In genomic region chr13:98356973-98357425, GRCm38 (mm10) we compare ENCODE assay signal across 20 mouse cellular contexts. TPM values are rescaled to one million over a fixed set of nuclear protein-coding genes. Genes with fewer than 3 reads are reported as not detected.
DNase-seq lines count a peak whose midpoint lies in the region; ATAC-seq lines count a peak whose summit lies in the region.
"Had no signal": no experiment of that assay in that cellular context is flagged by ENCODE, and none has a peak within 500 bp of the region (broad histone marks: within the 10 kb centered on the region; RNA-seq: fewer than 3 reads in every experiment).

No protein-coding gene starts in this region.

- H3K36me3 ChIP-seq in forebrain, embryonic 11.5 days (ENCODE audit: control insufficient read depth, insufficient read depth, low read length) = no peaks in the 10 kb centered on the region
- no peaks in the 10 kb centered on the region for H3K36me3 ChIP-seq in forebrain, embryonic 13.5 days (ENCODE audit: poor library complexity, severe bottlenecking)
- no peaks in the 10 kb centered on the region for H3K36me3 ChIP-seq in midbrain, embryonic 11.5 days (ENCODE audit: control insufficient read depth, insufficient read depth, low read length)
- H3K36me3 ChIP-seq in midbrain, embryonic 16.5 days (ENCODE audit: control insufficient read depth, insufficient read depth, low read length) = no peaks in the 10 kb centered on the region
- no peaks in the 10 kb centered on the region for H3K36me3 ChIP-seq in forebrain, embryonic 14.5 days (ENCODE audit: control insufficient read depth, insufficient read depth, low read length)
- no peaks in the 10 kb centered on the region for H3K36me3 ChIP-seq in neural tube, embryonic 13.5 days
- H3K36me3 ChIP-seq: lung, embryonic 15.5 days had no signal

- no peaks in the 10 kb centered on the region for H3K9me3 ChIP-seq in forebrain, embryonic 11.5 days (ENCODE audit: control insufficient read depth, low read length)
- no peaks in the 10 kb centered on the region for H3K9me3 ChIP-seq in forebrain, embryonic 13.5 days (replicated peaks)
- H3K9me3 ChIP-seq in midbrain, embryonic 11.5 days (ENCODE audit: control insufficient read depth, low read length) = no peaks in the 10 kb centered on the region
- no peaks in the 10 kb centered on the region for H3K9me3 ChIP-seq in midbrain, embryonic 16.5 days (replicated peaks; ENCODE audit: control insufficient read depth, low read length, poor library complexity, severe bottlenecking)
- no peaks in the 10 kb centered on the region for H3K9me3 ChIP-seq in forebrain, embryonic 14.5 days (replicated peaks; ENCODE audit: control insufficient read depth, low read length)
- no peaks in the 10 kb centered on the region for H3K9me3 ChIP-seq in neural tube, embryonic 13.5 days
- H3K9me3 ChIP-seq: lung, embryonic 15.5 days; megakaryocyte, embryonic 14.5 days had no signal

- H3K27ac ChIP-seq in forebrain, embryonic 11.5 days (ENCODE audit: low read depth, low read length) = no peak overlapping the region
- H3K27ac ChIP-seq in forebrain, embryonic 13.5 days = no peak overlapping the region
- no peak overlapping the region for H3K27ac ChIP-seq in midbrain, embryonic 11.5 days (ENCODE audit: low read depth, low read length)
- H3K27ac ChIP-seq in midbrain, embryonic 16.5 days (ENCODE audit: low read length) = no peak overlapping the region
- no peak overlapping the region for H3K27ac ChIP-seq in forebrain, embryonic 14.5 days (ENCODE audit: low read depth, low read length)
- no peak overlapping the region for H3K27ac ChIP-seq in neural tube, embryonic 13.5 days (replicated peaks)
- H3K27ac ChIP-seq: lung, embryonic 15.5 days; stomach, postnatal 0 days had no signal

- no peak for DNase-seq in forebrain, embryonic 11.5 days (ENCODE audit: low spot score)
- DNase-seq in midbrain, embryonic 11.5 days (ENCODE audit: low spot score, missing footprints) = no peak
- no peak for DNase-seq in forebrain, embryonic 14.5 days (ENCODE audit: low spot score)
- DNase-seq in left cerebral cortex, postnatal 10 days (ENCODE audit: extremely low spot score in 1 of 2, low spot score in 2 of 2) = no peak
- DNase-seq in gastrocnemius, postnatal 14 days = no peak
- DNase-seq: adrenal gland, postnatal 14 days; gastrocnemius, postnatal 10 days; heart, postnatal 36 days; spleen, adult 18-20 months; thymus, postnatal 36 days had no signal

- peaks cover 80% of the 10 kb centered on the region for H3K27me3 ChIP-seq in forebrain, embryonic 11.5 days (ENCODE audit: control insufficient read depth, insufficient read depth, low read length)
- H3K27me3 ChIP-seq in forebrain, embryonic 13.5 days = peaks cover 91% of the 10 kb centered on the region
- H3K27me3 ChIP-seq in midbrain, embryonic 11.5 days (ENCODE audit: control insufficient read depth, insufficient read depth, low read length) = peaks cover 88% of the 10 kb centered on the region
- H3K27me3 ChIP-seq in midbrain, embryonic 16.5 days (ENCODE audit: control insufficient read depth, insufficient read depth, low read depth, low read length) = peaks cover 47% of the 10 kb centered on the region
- H3K27me3 ChIP-seq in forebrain, embryonic 14.5 days (replicated peaks; ENCODE audit: control insufficient read depth, insufficient read depth, low read length) = peaks cover 81% of the 10 kb centered on the region
- H3K27me3 ChIP-seq in neural tube, embryonic 13.5 days = peaks cover 92% of the 10 kb centered on the region

- WGBS in forebrain, embryonic 11.5 days = 4% methylated on average over 6 of the region's 6 CpGs
- WGBS in forebrain, embryonic 13.5 days = 7% methylated on average over 6 of the region's 6 CpGs
- 6% methylated on average over 6 of the region's 6 CpGs for WGBS in midbrain, embryonic 11.5 days
- 8% methylated on average over 6 of the region's 6 CpGs for WGBS in midbrain, embryonic 16.5 days
- 6% methylated on average over 6 of the region's 6 CpGs for WGBS in forebrain, embryonic 14.5 days
- 8% methylated on average over 6 of the region's 6 CpGs for WGBS in neural tube, embryonic 13.5 days

- no peak overlapping the region; the same call in 1 of the 2 replicates for H3K4me2 ChIP-seq in forebrain, embryonic 11.5 days (ENCODE audit: low read depth, low read length, severe bottlenecking)
- H3K4me2 ChIP-seq in forebrain, embryonic 13.5 days = no peak overlapping the region
- no peak overlapping the region; the same call in 1 of the 2 replicates for H3K4me2 ChIP-seq in midbrain, embryonic 11.5 days
- H3K4me2 ChIP-seq in midbrain, embryonic 16.5 days (ENCODE audit: low read length) = no peak overlapping the region
- H3K4me2 ChIP-seq in forebrain, embryonic 14.5 days (ENCODE audit: low read length) = no peak overlapping the region
- H3K4me2 ChIP-seq in neural tube, embryonic 13.5 days = no peak overlapping the region
- H3K4me2 ChIP-seq: heart, embryonic 11.5 days; lung, embryonic 15.5 days had no signal

- ATAC-seq in forebrain, embryonic 11.5 days (replicated peaks; ENCODE audit: low FRiP score) = no peak
- ATAC-seq in forebrain, embryonic 13.5 days = no peak
- ATAC-seq in midbrain, embryonic 11.5 days (ENCODE audit: low FRiP score) = no peak
- ATAC-seq in midbrain, embryonic 16.5 days = no peak
- no peak for ATAC-seq in forebrain, embryonic 14.5 days
- no peak for ATAC-seq in neural tube, embryonic 13.5 days (ENCODE audit: low read depth)
- ATAC-seq: intestine, postnatal 0 days had no signal

- H3K4me1 ChIP-seq in forebrain, embryonic 11.5 days (replicated peaks; ENCODE audit: control insufficient read depth, insufficient read depth, low read length) = peaks cover 16% of the 10 kb centered on the region
- peaks cover 28% of the 10 kb centered on the region for H3K4me1 ChIP-seq in forebrain, embryonic 13.5 days
- peaks cover 18% of the 10 kb centered on the region for H3K4me1 ChIP-seq in midbrain, embryonic 11.5 days (ENCODE audit: control insufficient read depth, insufficient read depth, low read length)
- peaks cover 12% of the 10 kb centered on the region for H3K4me1 ChIP-seq in midbrain, embryonic 16.5 days (ENCODE audit: control insufficient read depth, insufficient read depth, low read length)
- H3K4me1 ChIP-seq in forebrain, embryonic 14.5 days (ENCODE audit: control insufficient read depth, insufficient read depth, low read length) = peaks cover 11% of the 10 kb centered on the region; the same call in 1 of the 2 replicates
- H3K4me1 ChIP-seq in neural tube, embryonic 13.5 days (replicated peaks) = peaks cover 34% of the 10 kb centered on the region

- peak overlapping the region; percentile 12; the same call in 1 of the 2 replicates for H3K4me3 ChIP-seq in forebrain, embryonic 11.5 days (ENCODE audit: low read depth, low read length)
- H3K4me3 ChIP-seq in forebrain, embryonic 13.5 days = no peak overlapping the region
- peak overlapping the region; percentile 8; the same call in 1 of the 2 replicates for H3K4me3 ChIP-seq in midbrain, embryonic 11.5 days (ENCODE audit: low read depth, low read length)
- H3K4me3 ChIP-seq in midbrain, embryonic 16.5 days (ENCODE audit: low read depth, low read length) = no peak overlapping the region
- 0 out of 2 replicates have a peak overlapping the region, but pooled peaks have one; percentile 1 for H3K4me3 ChIP-seq in forebrain, embryonic 14.5 days (ENCODE audit: low read depth, low read length)
- H3K4me3 ChIP-seq in neural tube, embryonic 13.5 days = peak overlapping the region; percentile 20
- H3K4me3 ChIP-seq: lung, embryonic 15.5 days; megakaryocyte, embryonic 14.5 days had no signal

- H3K9ac ChIP-seq in forebrain, embryonic 11.5 days (ENCODE audit: low read length) = no peak overlapping the region; the same call in 1 of the 2 replicates
- no peak overlapping the region for H3K9ac ChIP-seq in forebrain, embryonic 13.5 days
- no peak overlapping the region for H3K9ac ChIP-seq in midbrain, embryonic 11.5 days (ENCODE audit: low read length)
- H3K9ac ChIP-seq in midbrain, embryonic 16.5 days (ENCODE audit: low read depth, low read length) = no peak overlapping the region
- no peak overlapping the region for H3K9ac ChIP-seq in forebrain, embryonic 14.5 days (ENCODE audit: low read length)
- H3K9ac ChIP-seq in neural tube, embryonic 13.5 days = no peak overlapping the region
- H3K9ac ChIP-seq: lung, embryonic 15.5 days had no signal

- intact Hi-C loops in left cerebral cortex, postnatal 10 days (cut with DNase I) = loop anchor here (2.0 kb wide), 1 partner anchor 148 kb away; no protein-coding TSS in a partner anchor
- intact Hi-C loops in gastrocnemius, postnatal 14 days (cut with DNase I; ENCODE audit: low total_unique reads) = loop anchor here (10.0 kb wide), 2 partner anchors 148 to 228 kb away; no protein-coding TSS in a partner anchor

RNA-seq across cellular contexts. Expression of gene Foxd1, which starts 3.0 kb away (rescaled TPM):
- polyA plus RNA-seq in forebrain, embryonic 11.5 days (2014; fragmentation: Nextera tagmentation; extraction: Ambion mirVana) = 4.4 and 4.8 TPM in 2 replicates
- polyA plus RNA-seq in forebrain, embryonic 13.5 days (2015; fragmentation: Nextera tagmentation; extraction: Ambion mirVana) = 0.68 and 0.80 TPM in 2 replicates
- polyA plus RNA-seq in midbrain, embryonic 11.5 days (2014; fragmentation: Nextera tagmentation; extraction: Ambion mirVana) = 4.4 and 5.2 TPM in 2 replicates
- 0.49 and 0.52 TPM in 2 replicates for polyA plus RNA-seq in midbrain, embryonic 16.5 days (2015; fragmentation: Nextera tagmentation; extraction: Ambion mirVana)
- polyA plus RNA-seq in forebrain, embryonic 14.5 days (2014; fragmentation: Nextera tagmentation; extraction: Ambion mirVana) = 0.75 and 0.76 TPM in 2 replicates
- 1.4 and 1.7 TPM in 2 replicates for polyA plus RNA-seq in neural tube, embryonic 13.5 days (2015; fragmentation: Nextera tagmentation; extraction: Ambion mirVana)
- total RNA-seq in left cerebral cortex, postnatal 10 days (2021) = 1 to 10 TPM; 1.1 to 1.6 TPM
- under 1 TPM; 0.09 to 0.18 TPM for total RNA-seq in gastrocnemius, postnatal 14 days (2021)
- total RNA-seq: liver, adult 2 months; neutrophil, adult 5-6 weeks had no signal
- polyA plus RNA-seq: intestine, postnatal 0 days; liver, adult 2 months; stomach, postnatal 0 days had no signal

RNA-seq across cellular contexts. Expression of gene Btf3, which starts 40.2 kb away (rescaled TPM):
- 697 and 773 TPM in 2 replicates for polyA plus RNA-seq in forebrain, embryonic 11.5 days (2014; fragmentation: Nextera tagmentation; extraction: Ambion mirVana)
- 669 and 719 TPM in 2 replicates for polyA plus RNA-seq in forebrain, embryonic 13.5 days (2015; fragmentation: Nextera tagmentation; extraction: Ambion mirVana)
- 823 and 852 TPM in 2 replicates for polyA plus RNA-seq in midbrain, embryonic 11.5 days (2014; fragmentation: Nextera tagmentation; extraction: Ambion mirVana)
- polyA plus RNA-seq in midbrain, embryonic 16.5 days (2015; fragmentation: Nextera tagmentation; extraction: Ambion mirVana) = 461 and 495 TPM in 2 replicates
- polyA plus RNA-seq in forebrain, embryonic 14.5 days (2014; fragmentation: Nextera tagmentation; extraction: Ambion mirVana) = 669 and 680 TPM in 2 replicates
- 615 and 618 TPM in 2 replicates for polyA plus RNA-seq in neural tube, embryonic 13.5 days (2015; fragmentation: Nextera tagmentation; extraction: Ambion mirVana)
- total RNA-seq in left cerebral cortex, postnatal 10 days (2021) = 100 to 1,000 TPM; 219 to 230 TPM
- 100 to 1,000 TPM; 243 to 260 TPM for total RNA-seq in gastrocnemius, postnatal 14 days (2021)

Comparison
In these comparisons a context has a peak if more than half of its experiments do, and no peak if none do; other contexts are left out.
1. H3K4me3 ChIP-seq: peak in forebrain, embryonic 11.5 days (single experiment), midbrain, embryonic 11.5 days (single experiment), forebrain, embryonic 14.5 days (single experiment) and neural tube, embryonic 13.5 days (single experiment); none in forebrain, embryonic 13.5 days (single experiment) and midbrain, embryonic 16.5 days (single experiment).